Mouse (Mus musculus) heart, embryonic 15.5 days (tissue): ENCODE results near the gene Actrt2. TPM values are rescaled to one million over a fixed set of nuclear protein-coding genes. Genes with fewer than 3 reads are reported as not detected.

Experiments
- ATAC-seq: fragments of 200-750 bp; cut with Nextera tagmentation; replicated peaks from 2 replicates; pipeline ENCODE4 v1.8.0; 2017; ENCODE audit warnings: low read depth, moderate TSS enrichment; ENCODE audit not compliant: insufficient number of reproducible peaks, insufficient read depth, low FRiP score
- H3K27ac ChIP-seq: fragments of 300-500 bp; sonication (generic); 2 replicates; pipeline ENCODE4 v1.5.1; 2015; ENCODE audit warnings: mild to moderate bottlenecking, inconsistent platforms
- H3K27me3 ChIP-seq: fragments of 300-500 bp; sonication (generic); 2 replicates; pipeline ENCODE4 v1.6.1; 2015; ENCODE audit warnings: inconsistent platforms
- H3K36me3 ChIP-seq: fragments of 300-500 bp; sonication (generic); 2 replicates; pipeline ENCODE4 v1.6.1; 2015; ENCODE audit warnings: mild to moderate bottlenecking, inconsistent platforms
- H3K4me1 ChIP-seq: fragments of 300-500 bp; sonication (generic); replicated peaks from 2 replicates; pipeline ENCODE4 v1.6.1; 2015; ENCODE audit warnings: inconsistent platforms
- H3K4me2 ChIP-seq: fragments of 300-500 bp; sonication (generic); 2 replicates; pipeline ENCODE4 v1.6.1; 2015; ENCODE audit warnings: inconsistent platforms, mild to moderate bottlenecking, moderate library complexity
- H3K4me3 ChIP-seq: fragments of 300-500 bp; sonication (generic); 2 replicates; pipeline ENCODE4 v1.5.1; 2015; ENCODE audit warnings: mild to moderate bottlenecking, inconsistent platforms
- H3K9ac ChIP-seq: fragments of 300-500 bp; sonication (generic); 2 replicates; pipeline ENCODE4 v1.6.1; 2015; ENCODE audit warnings: mild to moderate bottlenecking, inconsistent platforms
- H3K9me3 ChIP-seq: fragments of 300-500 bp; sonication (generic); replicated peaks from 2 replicates; pipeline ENCODE4 v1.6.1; 2016; ENCODE audit warnings: inconsistent platforms
- WGBS: fragments of 180-500 bp; shearing (Covaris S2); methylation state at CpG from one replicate; pipeline ENCODE4 v1.1.7; 2015; ENCODE audit warnings: mixed read lengths; 5-methylcytosine and 5-hydroxymethylcytosine counted together
- polyA plus RNA-seq: library from polyadenylated mRNA; unstranded; fragments of >200 nt; fragmentation: Nextera tagmentation; extraction: Ambion mirVana; gene quantifications from 2 replicates; pipeline ENCODE4 v1.2.1, GENCODE M21; 2015

The Actrt2 gene
- polyA plus RNA-seq, 1 experiment from 2014 or later: not detected

- peaks cover 21% of the 10 kb centered on the region for H3K27me3 ChIP-seq
- H3K4me3 ChIP-seq: no peak overlapping the region
- no peaks in the 10 kb centered on the region for H3K4me1 ChIP-seq
- H3K9me3 ChIP-seq: no peaks in the 10 kb centered on the region
- H3K9ac ChIP-seq: no peak overlapping the region
- H3K27ac ChIP-seq: no peak overlapping the region
- no peaks in the 10 kb centered on the region for H3K36me3 ChIP-seq
- WGBS: 56% methylated on average over 14 of the region's 14 CpGs
- no peak for ATAC-seq
- no peak overlapping the region for H3K4me2 ChIP-seq
Measured at GRCm38 (mm10) chr4:154682311-154682710, 14.6 kb upstream of the Actrt2 start.

GRCm38 (mm10) chr4:154675441-154676000, 7.9 kb upstream of the Actrt2 start:
- Histone ChIP-seq H3K9ac (no peak overlapping the region), H3K27me3 (peaks cover 34% of the 10 kb centered on the region), H3K4me1 (peaks cover 4% of the 10 kb centered on the region; the same call in 1 of the 2 replicates), H3K4me2 (no peak overlapping the region), H3K4me3 (no peak overlapping the region), H3K27ac (no peak overlapping the region), H3K36me3 (no peaks in the 10 kb centered on the region), H3K9me3 (no peaks in the 10 kb centered on the region)
- no peak for ATAC-seq
- WGBS: 64% methylated on average over 10 of the region's 10 CpGs

- H3K4me1 ChIP-seq: peaks cover 4% of the 10 kb centered on the region; the same call in 1 of the 2 replicates
- peaks cover 34% of the 10 kb centered on the region for H3K27me3 ChIP-seq
- no peaks in the 10 kb centered on the region for H3K9me3 ChIP-seq
- no peak for ATAC-seq
- no peaks in the 10 kb centered on the region for H3K36me3 ChIP-seq
- H3K4me2 ChIP-seq: no peak overlapping the region; the same call in 1 of the 2 replicates
- H3K9ac ChIP-seq: no peak overlapping the region
- H3K27ac ChIP-seq: no peak overlapping the region
- H3K4me3 ChIP-seq: no peak overlapping the region
- 51% methylated on average over 15 of the region's 15 CpGs for WGBS
Measured at GRCm38 (mm10) chr4:154674966-154675365, 7.3 kb upstream of the Actrt2 start.

- H3K9me3 ChIP-seq: no peaks in the 10 kb centered on the region
- H3K27ac ChIP-seq: no peak overlapping the region
- no peak overlapping the region; the same call in 1 of the 2 replicates for H3K4me2 ChIP-seq
- H3K4me3 ChIP-seq: no peak overlapping the region
- H3K4me1 ChIP-seq: peaks cover 4% of the 10 kb centered on the region; the same call in 1 of the 2 replicates
- 4% methylated on average over 12 of the region's 12 CpGs for WGBS
- ATAC-seq: no peak
- H3K9ac ChIP-seq: no peak overlapping the region
- peaks cover 34% of the 10 kb centered on the region for H3K27me3 ChIP-seq
- H3K36me3 ChIP-seq: no peaks in the 10 kb centered on the region
Measured at GRCm38 (mm10) chr4:154674541-154674940, 6.9 kb upstream of the Actrt2 start.

GRCm38 (mm10) chr4:154673986-154674385, 6.3 kb upstream of the Actrt2 start:
- Histone ChIP-seq H3K4me3 (no peak overlapping the region), H3K36me3 (no peaks in the 10 kb centered on the region), H3K4me1 (peaks cover 4% of the 10 kb centered on the region; the same call in 1 of the 2 replicates), H3K27me3 (peaks cover 30% of the 10 kb centered on the region), H3K4me2 (no peak overlapping the region), H3K27ac (no peak overlapping the region), H3K9ac (no peak overlapping the region), H3K9me3 (no peaks in the 10 kb centered on the region)
- ATAC-seq: no peak
- 79% methylated on average over 4 of the region's 4 CpGs for whole genome bisulfite sequencing

GRCm38 (mm10) chr4:154672027-154672426, 4.4 kb upstream of the Actrt2 start:
- H3K4me3 ChIP-seq: no peak overlapping the region
- ATAC-seq: no peak
- H3K36me3 ChIP-seq: no peaks in the 10 kb centered on the region
- H3K27ac ChIP-seq: no peak overlapping the region
- H3K9me3 ChIP-seq: no peaks in the 10 kb centered on the region
- H3K9ac ChIP-seq: no peak overlapping the region
- H3K4me2 ChIP-seq: no peak overlapping the region
- peaks cover 4% of the 10 kb centered on the region; the same call in 1 of the 2 replicates for H3K4me1 ChIP-seq
- H3K27me3 ChIP-seq: peaks cover 23% of the 10 kb centered on the region
- 33% methylated on average over 1 of the region's 1 CpGs for WGBS

GRCm38 (mm10) chr4:154671232-154671912, 3.7 kb upstream of the Actrt2 start:
- Histone ChIP-seq H3K4me2 (no peak overlapping the region), H3K9ac (no peak overlapping the region), H3K36me3 (no peaks in the 10 kb centered on the region), H3K4me1 (peaks cover 4% of the 10 kb centered on the region; the same call in 1 of the 2 replicates), H3K27me3 (peaks cover 29% of the 10 kb centered on the region), H3K27ac (no peak overlapping the region), H3K9me3 (no peaks in the 10 kb centered on the region), H3K4me3 (no peak overlapping the region)
- WGBS: 65% methylated on average over 8 of the region's 8 CpGs
- no peak for ATAC-seq

GRCm38 (mm10) chr4:154662681-154663215, 4.9 kb downstream of the Actrt2 start:
- no peak for ATAC-seq
- Histone ChIP-seq H3K4me2 (no peak overlapping the region), H3K4me1 (no peaks in the 10 kb centered on the region), H3K36me3 (no peaks in the 10 kb centered on the region), H3K9me3 (no peaks in the 10 kb centered on the region), H3K4me3 (no peak overlapping the region), H3K27me3 (peaks cover 28% of the 10 kb centered on the region), H3K9ac (no peak overlapping the region), H3K27ac (no peak overlapping the region)
- WGBS: 54% methylated on average over 12 of the region's 12 CpGs

- Histone ChIP-seq H3K9me3 (no peaks in the 10 kb centered on the region), H3K4me1 (no peaks in the 10 kb centered on the region), H3K36me3 (no peaks in the 10 kb centered on the region), H3K27me3 (peaks cover 20% of the 10 kb centered on the region), H3K27ac (no peak overlapping the region), H3K9ac (no peak overlapping the region), H3K4me3 (no peak overlapping the region), H3K4me2 (no peak overlapping the region)
- ATAC-seq: no peak
- WGBS: 57% methylated on average over 6 of the region's 6 CpGs
Measured at GRCm38 (mm10) chr4:154661256-154661655, 6.4 kb downstream of the Actrt2 start.

GRCm38 (mm10) chr4:154660025-154660424, 7.6 kb downstream of the Actrt2 start:
- H3K36me3 ChIP-seq: no peaks in the 10 kb centered on the region
- H3K9me3 ChIP-seq: no peaks in the 10 kb centered on the region
- H3K27ac ChIP-seq: no peak overlapping the region
- H3K27me3 ChIP-seq: peaks cover 14% of the 10 kb centered on the region
- H3K4me1 ChIP-seq: no peaks in the 10 kb centered on the region
- no peak overlapping the region for H3K4me2 ChIP-seq
- H3K9ac ChIP-seq: no peak overlapping the region
- no peak for ATAC-seq
- no peak overlapping the region for H3K4me3 ChIP-seq

- no peaks in the 10 kb centered on the region for H3K9me3 ChIP-seq
- H3K36me3 ChIP-seq: no peaks in the 10 kb centered on the region
- no peak overlapping the region for H3K4me2 ChIP-seq
- no peak overlapping the region for H3K9ac ChIP-seq
- 0 out of 2 replicates have a peak, but pooled peaks cover 3% of the 10 kb centered on the region for H3K4me1 ChIP-seq
- H3K27me3 ChIP-seq: peaks cover 17% of the 10 kb centered on the region; the same call in 1 of the 2 replicates
- WGBS: 70% methylated on average over 15 of the region's 15 CpGs
- no peak for ATAC-seq
- H3K27ac ChIP-seq: no peak overlapping the region
- no peak overlapping the region for H3K4me3 ChIP-seq
Measured at GRCm38 (mm10) chr4:154655134-154655910, 12.3 kb downstream of the Actrt2 start.
